Mouse (Mus musculus) hindbrain, embryonic 16.5 days (tissue): ENCODE results near the gene 9930021J03Rik. TPM values are rescaled to one million over a fixed set of nuclear protein-coding genes. Genes with fewer than 3 reads are reported as not detected.

ENCODE experiments used
- ATAC-seq: fragments of 200-750 bp; cut with Nextera tagmentation; 2 replicates; pipeline ENCODE4 v1.8.0; 2017; ENCODE audit warnings: moderate TSS enrichment, moderate library complexity
- H3K27ac ChIP-seq: fragments of 300-500 bp; sonication (generic); 2 replicates; pipeline ENCODE4 v1.5.1; 2014; ENCODE audit warnings: low read depth, mild to moderate bottlenecking, control low read depth, low read length, moderate library complexity
- H3K27me3 ChIP-seq: fragments of 300-500 bp; sonication (generic); replicated peaks from 2 replicates; pipeline ENCODE4 v1.6.1; 2014; ENCODE audit warnings: low read length; ENCODE audit not compliant: control insufficient read depth, insufficient read depth
- H3K36me3 ChIP-seq: fragments of 300-500 bp; sonication (generic); 2 replicates; pipeline ENCODE4 v1.6.1; 2014; ENCODE audit warnings: mild to moderate bottlenecking, low read length, moderate library complexity, mixed read lengths; ENCODE audit not compliant: control insufficient read depth, insufficient read depth
- H3K4me1 ChIP-seq: fragments of 300-500 bp; sonication (generic); 2 replicates; pipeline ENCODE4 v1.6.1; 2014; ENCODE audit warnings: low read depth, low read length; ENCODE audit not compliant: control insufficient read depth, insufficient read depth
- H3K4me2 ChIP-seq: fragments of 300-500 bp; sonication (generic); 2 replicates; pipeline ENCODE4 v1.6.1; 2014; ENCODE audit warnings: mild to moderate bottlenecking, low read length, control low read depth, moderate library complexity
- H3K4me3 ChIP-seq: fragments of 300-500 bp; sonication (generic); 2 replicates; pipeline ENCODE4 v1.5.1; 2014; ENCODE audit warnings: mild to moderate bottlenecking, low read length, control low read depth, moderate library complexity
- H3K9ac ChIP-seq: fragments of 300-500 bp; sonication (generic); 2 replicates; pipeline ENCODE4 v1.6.1; 2014; ENCODE audit warnings: low read depth, mild to moderate bottlenecking, control low read depth, low read length, moderate library complexity
- H3K9me3 ChIP-seq: fragments of 300-500 bp; sonication (generic); 2 replicates; pipeline ENCODE4 v1.6.1; 2014; ENCODE audit warnings: mild to moderate bottlenecking, low read length, moderate library complexity; ENCODE audit not compliant: control insufficient read depth
- WGBS: fragments of 180-500 bp; shearing (Covaris S2); extraction: QIAGEN DNeasy Blood & Tissue Kit; methylation state at CpG from one replicate; pipeline ENCODE4 v1.1.7; 2014; 5-methylcytosine and 5-hydroxymethylcytosine counted together
- polyA plus RNA-seq: library from polyadenylated mRNA; unstranded; fragments of >200 nt; fragmentation: Nextera tagmentation; extraction: Ambion mirVana; gene quantifications from 2 replicates; pipeline ENCODE4 v1.2.1, GENCODE M21; 2015

9930021J03Rik gene
- polyA plus RNA-seq, 1 experiment from 2014 or later = 5.2 TPM

- Histone ChIP-seq H3K27me3 (no peaks in the 10 kb centered on the region), H3K4me2 (no peak overlapping the region), H3K4me3 (no peak overlapping the region), H3K27ac (no peak overlapping the region), H3K9me3 (no peaks in the 10 kb centered on the region), H3K4me1 (no peaks in the 10 kb centered on the region), H3K9ac (no peak overlapping the region), H3K36me3 (no peaks in the 10 kb centered on the region)
- no peak for ATAC-seq
- WGBS = 91% methylated on average over 3 of the region's 3 CpGs
Observed at GRCm38 (mm10) chr19:29750994-29751393, 54.8 kb downstream of the 9930021J03Rik start.

- no peaks in the 10 kb centered on the region for H3K9me3 ChIP-seq
- no peaks in the 10 kb centered on the region for H3K4me1 ChIP-seq
- 85% methylated on average over 5 of the region's 5 CpGs for WGBS
- no peaks in the 10 kb centered on the region for H3K36me3 ChIP-seq
- H3K9ac ChIP-seq = no peak overlapping the region
- no peak for ATAC-seq
- no peak overlapping the region for H3K4me2 ChIP-seq
- H3K27ac ChIP-seq = no peak overlapping the region
- no peak overlapping the region for H3K4me3 ChIP-seq
- H3K27me3 ChIP-seq = no peaks in the 10 kb centered on the region
Observed at GRCm38 (mm10) chr19:29743531-29743930, 62.3 kb downstream of the 9930021J03Rik start.

- Histone ChIP-seq H3K4me1 (no peaks in the 10 kb centered on the region), H3K27ac (no peak overlapping the region), H3K36me3 (no peaks in the 10 kb centered on the region), H3K9me3 (no peaks in the 10 kb centered on the region), H3K4me2 (no peak overlapping the region), H3K27me3 (no peaks in the 10 kb centered on the region), H3K4me3 (no peak overlapping the region), H3K9ac (no peak overlapping the region)
- no peak for ATAC-seq
- WGBS = 89% methylated on average over 1 of the region's 1 CpGs
Observed at GRCm38 (mm10) chr19:29740661-29741060, 65.1 kb downstream of the 9930021J03Rik start.

GRCm38 (mm10) chr19:29739608-29740007 is 66.2 kb downstream of the 9930021J03Rik start:
- ATAC-seq = no peak
- H3K9ac ChIP-seq = no peak overlapping the region

DNA sequence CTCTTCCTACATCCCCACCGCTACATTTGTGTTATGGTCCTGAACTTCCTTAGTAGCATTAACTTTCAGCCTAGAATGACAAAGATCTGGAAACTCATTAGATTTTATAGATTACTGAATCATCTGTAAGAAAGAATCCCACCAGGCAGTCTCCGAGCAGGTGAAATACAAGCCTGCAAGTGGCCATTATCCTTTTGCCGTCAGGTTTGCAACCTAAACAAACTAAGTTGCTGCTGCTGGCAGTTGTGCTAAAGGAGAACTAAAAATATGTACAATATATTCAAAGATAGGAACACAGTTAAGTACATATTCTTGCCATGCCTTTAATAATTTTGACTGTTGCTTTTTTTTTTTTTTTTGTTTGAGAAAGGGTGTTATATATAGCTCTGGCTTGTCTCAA is 70.4 kb downstream of the 9930021J03Rik start:
- H3K9me3 ChIP-seq = no peaks in the 10 kb centered on the region

More at GRCm38 (mm10) chr19:29739608-29740007, 66.2 kb downstream of the 9930021J03Rik start:
- 79% methylated on average over 2 of the region's 2 CpGs for WGBS
- Histone ChIP-seq H3K27ac (no peak overlapping the region), H3K4me3 (no peak overlapping the region), H3K36me3 (no peaks in the 10 kb centered on the region), H3K4me2 (no peak overlapping the region), H3K4me1 (no peaks in the 10 kb centered on the region), H3K27me3 (no peaks in the 10 kb centered on the region), H3K9me3 (no peaks in the 10 kb centered on the region)

GRCm38 (mm10) chr19:29718476-29718875 is 87.3 kb downstream of the 9930021J03Rik start:
- no peak overlapping the region for H3K9ac ChIP-seq
- no peak for ATAC-seq
- no peaks in the 10 kb centered on the region for H3K9me3 ChIP-seq
- no peaks in the 10 kb centered on the region for H3K27me3 ChIP-seq
- no peak overlapping the region for H3K4me2 ChIP-seq
- H3K36me3 ChIP-seq = no peaks in the 10 kb centered on the region; the same call in 1 of the 2 replicates
- whole genome bisulfite sequencing = 99% methylated on average over 3 of the region's 3 CpGs
- H3K4me3 ChIP-seq = no peak overlapping the region
- no peak overlapping the region for H3K27ac ChIP-seq
- no peaks in the 10 kb centered on the region for H3K4me1 ChIP-seq

More for the DNA sequence above, 70.4 kb downstream of the 9930021J03Rik start:
- no peak overlapping the region for H3K9ac ChIP-seq
- no peak for ATAC-seq
- H3K4me3 ChIP-seq = no peak overlapping the region
- H3K4me1 ChIP-seq = no peaks in the 10 kb centered on the region
- 78% methylated on average over 3 of the region's 3 CpGs for WGBS
- H3K36me3 ChIP-seq = no peaks in the 10 kb centered on the region
- no peaks in the 10 kb centered on the region for H3K27me3 ChIP-seq
- H3K4me2 ChIP-seq = no peak overlapping the region
- no peak overlapping the region for H3K27ac ChIP-seq

DNA sequence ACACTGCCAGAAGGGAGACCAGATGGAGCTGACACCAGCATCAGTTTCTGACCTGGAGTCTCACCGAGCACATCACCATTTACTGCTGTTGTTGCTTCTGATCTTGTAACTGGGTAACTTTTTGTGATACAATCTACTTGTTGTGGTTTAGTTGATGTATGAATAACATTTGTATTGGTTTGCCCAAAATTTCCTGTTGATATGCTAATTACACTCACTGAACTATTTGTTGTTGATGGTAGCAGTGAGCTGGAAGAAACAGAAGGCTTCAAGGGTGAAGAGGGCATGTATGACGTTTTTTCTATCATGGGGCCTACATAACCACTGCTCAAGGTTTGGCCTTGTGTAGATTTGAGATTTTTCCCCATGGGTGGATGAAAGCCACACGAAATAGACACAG is 87.9 kb downstream of the 9930021J03Rik start:
- no peak overlapping the region for H3K27ac ChIP-seq
- 88% methylated on average over 3 of the region's 3 CpGs for WGBS

DNA sequence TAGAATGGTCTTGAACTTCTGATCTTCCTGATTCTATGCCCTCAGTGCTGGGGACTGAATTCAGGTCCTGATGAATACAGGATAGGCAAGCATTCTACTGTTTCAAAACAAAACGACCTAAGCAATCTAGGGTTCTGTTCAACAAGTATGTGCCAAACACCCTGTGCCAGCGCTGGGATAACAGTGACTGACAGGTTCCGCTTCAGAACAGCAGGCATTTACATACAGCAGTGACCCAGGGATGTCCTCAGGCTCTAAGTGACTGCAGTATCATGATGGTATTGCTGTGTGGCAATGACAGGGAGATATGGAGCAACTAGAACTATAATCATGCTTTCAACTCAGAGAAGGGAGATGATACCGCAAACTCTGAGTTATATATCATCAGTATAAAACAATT is 92.3 kb downstream of the 9930021J03Rik start:
- Histone ChIP-seq H3K9me3 (no peaks in the 10 kb centered on the region), H3K36me3 (no peaks in the 10 kb centered on the region), H3K4me3 (no peak overlapping the region), H3K27me3 (no peaks in the 10 kb centered on the region), H3K4me2 (no peak overlapping the region), H3K27ac (no peak overlapping the region), H3K4me1 (no peaks in the 10 kb centered on the region), H3K9ac (no peak overlapping the region)
- 85% methylated on average over 4 of the region's 4 CpGs for WGBS
- ATAC-seq = no peak

More for the DNA sequence above, 87.9 kb downstream of the 9930021J03Rik start:
- no peak overlapping the region for H3K9ac ChIP-seq
- no peaks in the 10 kb centered on the region; the same call in 1 of the 2 replicates for H3K36me3 ChIP-seq
- H3K4me2 ChIP-seq = no peak overlapping the region
- H3K4me3 ChIP-seq = no peak overlapping the region
- H3K9me3 ChIP-seq = no peaks in the 10 kb centered on the region
- no peaks in the 10 kb centered on the region for H3K4me1 ChIP-seq
- ATAC-seq = no peak
- H3K27me3 ChIP-seq = no peaks in the 10 kb centered on the region

DNA sequence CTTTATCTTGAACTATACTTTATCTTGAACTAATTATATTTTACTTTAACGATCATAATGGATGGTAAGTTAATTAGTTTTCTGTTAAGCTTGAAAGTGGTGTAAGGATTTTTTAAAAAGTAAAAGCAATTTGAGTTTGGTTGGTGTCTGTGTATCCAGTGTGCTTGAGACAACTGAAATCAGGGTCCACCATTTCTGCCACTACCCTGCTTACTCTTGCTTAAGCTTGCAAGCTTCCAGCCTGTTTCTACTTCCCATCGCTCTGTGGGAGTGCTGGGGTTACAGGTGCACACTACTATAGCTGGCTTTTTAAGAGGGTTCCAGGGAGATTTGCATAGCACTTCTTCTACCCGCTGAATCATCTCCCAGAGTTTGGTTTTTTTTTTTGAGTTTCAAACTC is 96.3 kb downstream of the 9930021J03Rik start:
- H3K4me2 ChIP-seq = no peak overlapping the region
- no peak for ATAC-seq
- H3K27ac ChIP-seq = no peak overlapping the region
- 70% methylated on average over 3 of the region's 3 CpGs for WGBS
- H3K9ac ChIP-seq = no peak overlapping the region
- no peaks in the 10 kb centered on the region for H3K36me3 ChIP-seq
- no peaks in the 10 kb centered on the region for H3K27me3 ChIP-seq
- H3K4me3 ChIP-seq = no peak overlapping the region
- H3K9me3 ChIP-seq = no peaks in the 10 kb centered on the region
- no peaks in the 10 kb centered on the region for H3K4me1 ChIP-seq

DNA sequence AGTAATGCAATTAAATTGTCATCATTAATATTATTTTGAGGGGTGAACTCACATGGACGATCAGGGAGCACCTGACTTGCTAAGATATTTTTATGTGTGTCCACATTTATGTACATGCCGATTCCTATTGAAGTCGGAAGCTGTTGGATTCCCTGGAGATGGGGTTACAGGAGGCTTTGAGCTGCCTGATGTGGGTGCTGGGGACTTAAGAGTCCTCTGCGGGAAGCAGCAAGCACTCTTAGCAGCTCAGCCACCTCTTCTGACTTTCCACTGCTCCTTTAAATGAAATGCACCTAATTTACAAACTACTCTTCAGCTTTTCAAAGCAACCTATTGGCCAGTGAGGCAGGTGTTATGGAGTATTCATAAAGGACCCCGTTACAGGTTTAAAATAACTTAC is 97.3 kb downstream of the 9930021J03Rik start:
- H3K27me3 ChIP-seq = no peaks in the 10 kb centered on the region
- H3K4me1 ChIP-seq = no peaks in the 10 kb centered on the region
- H3K9me3 ChIP-seq = no peaks in the 10 kb centered on the region
- H3K9ac ChIP-seq = no peak overlapping the region
- H3K36me3 ChIP-seq = no peaks in the 10 kb centered on the region
- 69% methylated on average over 5 of the region's 5 CpGs for WGBS
- H3K27ac ChIP-seq = no peak overlapping the region
- no peak for ATAC-seq
- no peak overlapping the region for H3K4me3 ChIP-seq
- no peak overlapping the region for H3K4me2 ChIP-seq
